24 mouse cellular contexts compared by ENCODE assay signal in genomic region chr5:144086494-144086893, GRCm38 (mm10). TPM values are rescaled to one million over a fixed set of nuclear protein-coding genes. Genes with fewer than 3 reads are reported as not detected.
DNase-seq lines count a peak whose midpoint lies in the region; ATAC-seq and TF ChIP-seq lines count a peak whose summit lies in the region.
"Had no signal": no experiment of that assay in that cellular context is flagged by ENCODE, and none has a peak within 500 bp of the region (broad histone marks: within the 10 kb centered on the region; RNA-seq: fewer than 3 reads in every experiment).

No protein-coding gene starts in this region.

- H3K27ac ChIP-seq in intestine, embryonic 15.5 days = no peak overlapping the region
- H3K27ac ChIP-seq in small intestine, adult 2 months (ENCODE audit: insufficient read depth, low read depth, low read length) = peak overlapping the region; percentile 95
- no peak overlapping the region for H3K27ac ChIP-seq in left cerebral cortex, adult 2 months
- H3K27ac ChIP-seq: gastrocnemius, adult 2 months; hindbrain, postnatal 0 days; liver, embryonic 13.5 days; neural tube, embryonic 13.5 days had no signal

- peak; percentile 23 for DNase-seq in urinary bladder, postnatal 14 days (ENCODE audit: low spot score)
- no peak for DNase-seq in urinary bladder, postnatal 25 days (ENCODE audit: low spot score)
- no peak for DNase-seq in left cerebral cortex, adult 2 months (ENCODE audit: extremely low spot score in 1 of 2, low spot score in 2 of 2)
- DNase-seq in adrenal gland, adult 18-20 months (ENCODE audit: low spot score in 2 of 2) = no peak
- DNase-seq in right cerebral cortex, postnatal 4 days = no peak
- DNase-seq: adrenal gland, postnatal 25 days; cerebellum, adult 9-10 months; gastrocnemius, adult 2 months; heart, postnatal 4 days; kidney, adult 8-10 months; kidney, postnatal 14 days; liver, embryonic 13.5 days; lung, embryonic 14.5 days; lung, postnatal 36 days; spleen, adult 18-20 months; thymus, postnatal 36 days had no signal

- no peaks in the 10 kb centered on the region for H3K4me1 ChIP-seq in intestine, embryonic 15.5 days (replicated peaks)
- peaks cover 27% of the 10 kb centered on the region for H3K4me1 ChIP-seq in small intestine, adult 2 months (ENCODE audit: control insufficient read depth, insufficient read depth, insufficient read length, low read length)
- H3K4me1 ChIP-seq: liver, embryonic 13.5 days; neural tube, embryonic 13.5 days had no signal

- H3K27me3 ChIP-seq in intestine, embryonic 15.5 days (replicated peaks) = no peaks in the 10 kb centered on the region
- no peaks in the 10 kb centered on the region for H3K27me3 ChIP-seq in small intestine, adult 2 months (ENCODE audit: control insufficient read depth, insufficient read depth, low read length)
- H3K27me3 ChIP-seq: liver, embryonic 13.5 days; neural tube, embryonic 13.5 days had no signal

- 45% methylated on average over 2 of the region's 2 CpGs for WGBS in intestine, embryonic 15.5 days
- 14% methylated on average over 2 of the region's 2 CpGs for WGBS in small intestine, adult 2 months

- no peak overlapping the region for H3K9ac ChIP-seq in intestine, embryonic 15.5 days
- H3K9ac ChIP-seq: liver, embryonic 13.5 days; lung, embryonic 14.5 days; neural tube, embryonic 13.5 days had no signal

- H3K4me3 ChIP-seq in intestine, embryonic 15.5 days (replicated peaks) = no peak overlapping the region
- no peak overlapping the region for H3K4me3 ChIP-seq in small intestine, adult 2 months (ENCODE audit: low read depth, low read length)
- H3K4me3 ChIP-seq in left cerebral cortex, adult 2 months = no peak overlapping the region
- H3K4me3 ChIP-seq: gastrocnemius, adult 2 months; liver, embryonic 13.5 days; myocyte; neural tube, embryonic 13.5 days had no signal

- no peak for TF ChIP-seq CTCF in small intestine, adult 2 months (IDR thresholded peaks at IDR 0.05; ENCODE audit: extremely low read depth, insufficient read length, insufficient replicate concordance, low read depth, low read length)
- TF ChIP-seq CTCF in left cerebral cortex, adult 2 months (IDR thresholded peaks at IDR 0.05) = no peak

- H3K4me2 ChIP-seq in intestine, embryonic 15.5 days (replicated peaks) = no peak overlapping the region
- H3K4me2 ChIP-seq: liver, embryonic 13.5 days; lung, embryonic 14.5 days; neural tube, embryonic 13.5 days had no signal

- peak; percentile 75 for ATAC-seq in intestine, embryonic 15.5 days
- ATAC-seq: CD4-positive, CD25-positive, alpha-beta regulatory T cell, adult 4 months; forebrain, embryonic 14.5 days; hindbrain, postnatal 0 days; midbrain, embryonic 16.5 days had no signal

- intact Hi-C loops in left cerebral cortex, adult 2 months (cut with DNase I) = no loop called here

- no peaks in the 10 kb centered on the region for H3K9me3 ChIP-seq in intestine, embryonic 15.5 days
- H3K9me3 ChIP-seq: liver, embryonic 13.5 days; neural tube, embryonic 13.5 days had no signal

- no peaks in the 10 kb centered on the region for H3K36me3 ChIP-seq in intestine, embryonic 15.5 days
- H3K36me3 ChIP-seq in small intestine, adult 2 months (ENCODE audit: control insufficient read depth, insufficient read depth, low read length) = no peaks in the 10 kb centered on the region
- H3K36me3 ChIP-seq: liver, embryonic 13.5 days; neural tube, embryonic 13.5 days had no signal

- TF ChIP-seq POLR2A in small intestine, adult 2 months (IDR thresholded peaks at IDR 0.05; ENCODE audit: low read depth, low read length) = no peak

RNA-seq across cellular contexts. Expression of gene Lmtk2, which starts 13.7 kb away (rescaled TPM):
- 5.6 and 6.7 TPM in 2 replicates for polyA plus RNA-seq in intestine, embryonic 15.5 days (2015; fragmentation: Nextera tagmentation; extraction: Ambion mirVana)
- polyA plus RNA-seq in small intestine, adult 2 months (2012; rRNA removed) = 17.7 and 33.7 TPM in 2 replicates
- 100 to 1,000 TPM; 171 to 173 TPM for total RNA-seq in left cerebral cortex, adult 2 months (2021)
- 10 to 100 TPM; 36.1 to 39.6 TPM for total RNA-seq in adrenal gland, adult 18-20 months (2021)

Comparison
In these comparisons a context has a peak if more than half of its experiments do, and no peak if none do; other contexts are left out.
1. RNA of gene Lmtk2, which starts 13.7 kb away (total RNA-seq): 171 to 173 TPM in left cerebral cortex, adult 2 months; 36.1 to 39.6 TPM in adrenal gland, adult 18-20 months; every median in the first group is over 4 times any median in the second.